Mouse (Mus musculus) embryo, embryonic 11.5 days (tissue): ENCODE data around the gene Ckmt1.
"Not testable (repeated sequence)": the region's sequence is repeated elsewhere in the genome, so short reads cannot be mapped to it uniquely, and the experiment has no call there.

Experiments
- DNase-seq: peaks from one replicate; pipeline ENCODE4 v3.0.0-alpha.2; 2012; ENCODE audit warnings: low read depth, low spot score

Ckmt1 gene

DNA sequence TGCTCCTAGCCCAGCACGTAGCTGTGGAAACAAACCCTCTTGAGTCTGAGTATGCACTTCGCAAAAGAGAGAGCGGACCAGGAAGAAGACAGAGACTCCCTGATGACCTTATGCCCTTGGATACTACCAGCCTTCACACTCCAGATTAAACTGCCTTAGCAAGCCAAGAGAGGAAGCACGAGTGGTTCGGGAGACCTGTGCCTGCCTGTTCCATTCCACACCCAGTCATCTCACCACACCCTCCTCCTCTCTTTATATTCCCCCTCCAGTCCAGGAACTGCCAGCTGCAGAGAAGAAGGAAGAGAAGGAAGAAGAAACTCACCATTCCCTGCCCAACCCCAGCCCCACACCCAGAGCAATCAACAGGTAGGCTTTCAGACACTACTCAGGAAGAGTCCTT is at the start of gene Ckmt1:
TSS of gene Ckmt1 (plus strand) at position 221 of the 400 bp plus-strand sequence.
- no peak for DNase-seq

DNA sequence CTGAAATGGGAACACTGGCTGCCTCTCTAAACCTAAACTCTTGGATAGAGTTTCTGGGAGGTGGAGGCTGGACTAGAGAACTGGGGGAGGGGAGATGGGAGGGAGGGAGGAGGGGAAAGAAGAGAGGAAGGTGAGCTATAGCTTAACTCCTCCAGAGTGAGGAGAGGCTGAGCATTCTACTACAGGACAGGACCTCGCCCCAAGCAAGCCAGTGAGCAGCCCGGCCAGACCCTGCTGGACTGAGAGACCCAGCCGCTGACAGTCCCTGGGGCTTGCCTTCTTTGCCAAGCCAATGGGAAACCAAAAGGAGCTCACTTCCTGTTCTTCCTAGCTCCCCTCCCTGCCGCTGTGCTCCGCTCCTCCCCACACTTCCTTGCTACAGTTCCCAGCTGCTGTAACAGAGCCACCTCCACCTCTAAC is 48.5 kb upstream of the Ckmt1 start:
- DNase-seq, result no peak

DNA sequence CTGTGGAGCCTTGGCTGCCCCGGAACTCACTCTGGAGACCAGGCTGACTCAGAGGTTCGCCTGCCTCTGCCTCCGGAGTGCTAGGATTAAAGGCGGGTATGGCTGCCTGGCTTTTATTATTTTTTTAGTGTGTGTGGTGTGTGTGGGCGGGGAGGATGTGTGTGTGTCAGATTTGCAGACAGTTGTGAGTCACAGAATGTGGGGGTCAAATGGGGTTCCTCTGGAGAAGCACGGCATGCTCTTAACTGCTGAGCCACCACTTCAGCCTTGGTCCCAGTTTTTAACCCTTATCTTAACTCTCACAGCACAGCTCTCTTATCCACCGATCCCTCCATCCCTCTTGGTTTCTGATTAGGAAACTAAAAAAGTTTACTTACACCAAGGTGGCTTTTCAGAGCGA is 41.2 kb upstream of the Ckmt1 start:
- no peak for DNase-seq

DNA sequence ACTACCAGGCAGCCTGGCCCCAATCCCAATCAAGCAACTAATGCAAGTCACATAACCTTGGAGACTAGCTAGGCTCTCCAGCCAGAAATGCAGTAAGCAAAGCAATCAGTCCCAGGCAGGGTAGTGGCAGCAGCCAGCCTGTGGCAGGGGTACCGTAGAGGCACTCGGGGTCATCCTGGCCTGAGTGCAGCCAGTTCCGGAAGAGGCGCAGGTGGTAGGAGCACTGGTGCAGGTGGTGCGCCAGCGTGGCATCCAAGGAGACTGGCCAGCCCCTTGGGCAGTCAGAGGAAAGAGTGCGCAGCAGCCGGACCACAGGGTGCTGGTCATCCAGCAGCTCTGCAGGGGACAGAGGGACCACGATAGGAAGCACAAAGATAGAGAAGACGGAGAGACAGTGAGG is 34.5 kb upstream of the Ckmt1 start:
- no peak for DNase-seq

DNA sequence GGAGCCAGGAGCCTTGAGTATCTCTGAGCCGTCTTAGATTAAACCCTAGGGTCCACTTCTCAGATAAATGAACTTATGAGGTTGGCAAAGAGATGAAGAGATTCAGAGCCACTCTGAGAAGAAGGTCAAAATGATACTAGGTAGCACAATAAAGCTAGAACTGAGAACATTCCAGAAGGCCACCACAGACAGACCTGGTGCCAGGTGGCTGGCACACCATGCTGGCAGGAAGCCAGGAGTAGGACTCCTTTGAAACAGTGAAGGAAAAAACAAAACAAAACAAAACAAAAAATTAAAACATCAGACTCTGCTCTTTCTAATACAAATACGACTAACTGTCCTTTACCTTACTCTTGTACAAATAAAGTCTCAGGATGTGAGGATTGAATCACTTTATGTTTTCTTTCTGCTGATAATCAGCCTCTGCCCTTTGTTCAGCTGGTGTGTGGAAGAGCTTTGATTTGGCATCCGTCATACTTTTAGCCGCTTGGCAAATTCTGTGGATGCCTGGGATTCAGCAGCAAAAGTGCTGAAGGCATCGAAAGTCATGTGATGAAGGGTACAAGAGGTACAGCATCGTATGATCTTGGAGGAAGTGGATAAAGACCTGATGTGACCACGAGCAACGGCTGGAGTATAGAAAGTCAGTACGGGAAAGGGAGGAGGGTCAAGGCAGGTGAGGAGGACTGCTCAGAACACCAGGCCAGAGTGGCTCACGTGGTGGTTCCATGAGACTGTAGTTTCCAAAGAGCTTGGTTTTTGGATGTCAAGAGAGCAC is 33.6 kb upstream of the Ckmt1 start:
- DNase-seq, result no peak

DNA sequence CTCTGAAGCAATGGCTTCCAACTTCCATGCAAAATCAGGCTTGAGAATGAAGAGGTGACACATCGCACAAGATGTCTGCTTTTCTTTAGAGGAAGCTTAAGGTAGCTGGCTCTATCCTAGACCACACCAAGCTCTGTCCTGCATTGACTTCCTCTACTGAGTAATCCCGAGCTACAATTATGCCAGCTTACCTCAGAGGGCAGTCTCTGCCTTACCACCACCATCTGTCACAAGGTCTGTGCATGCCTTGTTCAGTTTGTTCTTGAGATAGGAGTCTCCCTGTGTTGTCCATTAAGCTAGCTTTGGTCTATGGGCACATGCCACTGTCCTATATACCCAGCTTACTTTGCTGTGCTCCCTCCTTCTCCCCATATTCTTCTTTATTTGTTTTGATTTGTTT is 28.0 kb upstream of the Ckmt1 start:
- no peak for DNase-seq

DNA sequence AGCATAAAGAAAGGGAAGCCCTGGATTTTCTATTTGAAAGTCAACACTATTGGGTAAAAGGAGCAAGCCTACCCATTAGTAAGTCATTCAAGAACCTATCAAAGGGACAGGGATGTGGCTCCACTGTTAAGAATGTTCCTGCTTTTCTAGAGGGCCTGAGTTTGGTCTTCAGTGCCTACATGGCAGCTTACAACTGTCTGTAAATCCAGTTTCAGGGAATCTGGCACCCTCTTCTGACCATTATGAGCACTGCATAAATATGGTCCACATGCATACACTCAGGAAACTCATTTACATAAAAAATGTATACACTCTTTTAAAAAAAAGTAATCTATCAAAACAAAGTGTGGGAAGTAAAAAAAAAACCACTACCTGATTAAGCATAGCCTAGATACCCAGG is 18.5 kb upstream of the Ckmt1 start:
- no peak for DNase-seq

DNA sequence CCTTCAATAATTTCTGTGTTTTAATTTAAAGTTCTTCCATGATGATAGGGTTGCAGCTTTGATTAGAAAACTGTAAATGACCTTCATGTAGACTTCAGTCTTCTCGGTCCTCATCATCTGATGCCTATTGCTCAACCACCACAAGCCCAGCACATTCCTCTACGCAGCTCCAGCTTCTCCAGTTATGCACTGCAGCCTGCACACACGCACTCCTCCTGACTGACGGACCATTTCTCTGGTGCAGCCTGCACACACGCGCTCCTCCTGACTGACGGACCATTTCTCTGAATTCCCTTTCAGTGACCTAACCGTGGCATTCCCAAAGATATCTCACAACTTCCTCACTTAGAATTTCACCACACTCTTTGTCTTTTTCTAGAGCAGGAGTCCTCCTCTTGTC is 4.4 kb upstream of the Ckmt1 start:
- DNase-seq, result no peak

DNA sequence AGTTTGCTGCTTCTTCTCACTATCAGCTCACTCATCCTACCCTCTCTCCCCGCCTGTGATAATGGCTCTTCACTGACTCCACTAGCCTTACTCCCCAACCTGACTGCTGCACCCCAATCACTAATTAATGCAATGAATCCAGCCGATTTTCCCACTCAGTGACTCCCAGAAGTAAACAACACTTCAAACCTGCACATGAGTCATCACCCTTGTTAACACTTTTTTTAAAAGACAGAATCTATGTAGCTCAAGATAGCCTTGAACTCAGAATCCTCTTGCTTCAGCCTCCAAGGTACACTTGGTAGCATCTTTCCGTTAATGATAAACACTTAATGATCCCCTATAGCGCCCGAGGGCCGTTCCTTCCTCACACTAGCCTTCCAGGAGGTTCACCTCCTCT is 3.1 kb upstream of the Ckmt1 start:
- no peak for DNase-seq

DNA sequence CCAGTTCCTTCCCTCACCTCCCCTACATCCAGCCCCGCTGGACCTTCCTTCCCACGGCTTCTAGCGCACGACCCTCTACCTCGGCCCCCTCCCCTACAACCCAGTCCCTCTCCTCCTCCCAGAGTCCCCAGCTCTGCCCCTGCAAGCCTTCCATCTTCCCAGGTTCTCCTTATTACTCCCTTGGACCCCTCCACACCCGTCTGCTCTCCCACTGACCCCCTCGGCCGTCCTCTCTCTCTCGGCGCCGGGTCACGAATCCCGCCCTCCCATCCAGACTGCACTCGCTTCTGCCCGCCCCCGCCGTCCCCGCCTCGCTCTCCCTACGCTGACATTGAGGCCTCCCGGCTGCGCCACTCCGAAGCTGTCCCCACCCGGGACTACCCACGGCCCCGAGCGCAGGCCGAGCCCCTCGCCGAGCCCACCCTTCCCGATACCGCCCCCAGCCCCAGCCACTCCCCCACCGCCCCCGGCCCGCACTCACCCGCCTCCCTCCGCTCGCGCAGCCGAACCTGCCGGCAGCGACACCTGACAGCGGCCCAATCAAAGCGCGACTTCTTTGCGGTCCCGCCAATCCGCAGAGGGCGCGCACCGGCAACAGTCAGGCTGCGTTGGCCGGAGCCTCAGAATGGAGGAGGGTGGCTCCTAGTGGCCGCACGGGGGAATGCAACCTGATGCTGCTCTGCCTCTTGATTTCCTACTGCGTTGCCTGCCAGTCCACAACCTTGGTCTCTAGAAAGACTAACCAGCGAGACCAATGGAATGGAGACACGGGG is 2.5 kb upstream of the Ckmt1 start, which contains the start of gene Ppip5k1:
TSS of gene Ppip5k1 (minus strand) at position 577 of the 773 bp plus-strand sequence.
- DNase-seq, result peak; percentile 94

DNA sequence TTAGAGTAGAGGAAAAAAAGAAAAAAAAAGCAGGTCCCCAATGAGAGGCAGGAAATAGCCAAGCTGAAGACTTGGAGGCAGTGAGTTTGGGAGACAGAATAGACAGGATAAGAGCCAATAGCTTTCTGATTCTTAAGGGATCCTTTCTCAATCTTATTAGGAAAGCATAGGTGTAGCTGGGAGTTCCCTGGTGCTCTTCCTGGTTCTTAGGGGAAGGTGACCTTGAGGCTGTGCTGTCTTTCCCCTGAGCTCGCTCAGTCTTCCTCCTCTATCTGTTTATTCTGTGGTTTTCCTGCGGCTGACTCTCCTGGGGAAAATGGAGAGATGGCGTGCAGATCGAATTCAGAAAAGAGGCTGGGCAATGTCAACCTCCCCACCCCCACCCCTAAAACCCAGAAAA is 447 bp downstream of the Ckmt1 start:
- no peak for DNase-seq

DNA sequence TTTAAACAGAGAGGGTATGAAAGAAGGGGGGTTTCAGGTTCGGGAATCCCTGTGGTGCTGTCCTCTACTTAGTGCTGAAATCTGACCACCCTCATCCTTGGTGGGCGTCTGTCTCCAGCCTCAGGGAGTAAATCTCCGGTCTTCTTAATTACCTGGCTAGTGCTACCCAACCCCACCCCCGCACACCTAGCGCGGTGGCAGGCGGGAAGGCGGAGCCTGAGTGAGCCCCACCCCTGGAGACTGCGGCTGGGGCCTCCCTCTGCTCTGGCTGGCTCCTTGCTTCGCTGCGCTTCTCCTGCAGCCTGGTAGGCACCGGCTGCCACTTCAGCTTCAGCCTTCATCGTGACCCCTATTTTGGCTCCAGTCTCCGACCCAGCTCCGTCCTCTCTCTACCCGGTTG is 867 bp downstream of the Ckmt1 start:
- peak; percentile 34 for DNase-seq

DNA sequence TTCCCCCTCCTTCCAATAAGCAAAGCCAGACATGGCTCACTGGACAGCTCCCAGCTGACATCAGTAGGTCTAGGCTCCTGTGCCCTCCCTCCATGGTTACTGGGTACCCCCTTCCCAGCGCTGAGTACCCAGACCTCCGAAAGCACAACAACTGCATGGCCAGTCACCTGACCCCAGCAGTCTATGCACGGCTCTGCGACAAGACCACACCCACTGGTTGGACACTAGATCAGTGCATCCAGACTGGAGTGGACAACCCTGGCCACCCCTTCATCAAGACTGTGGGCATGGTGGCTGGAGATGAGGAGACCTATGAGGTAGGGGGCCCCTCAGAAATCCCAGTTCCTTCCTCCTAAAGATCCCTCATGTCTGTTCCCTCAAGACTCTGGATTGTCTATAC is 1.9 kb downstream of the Ckmt1 start:
- no peak for DNase-seq

DNA sequence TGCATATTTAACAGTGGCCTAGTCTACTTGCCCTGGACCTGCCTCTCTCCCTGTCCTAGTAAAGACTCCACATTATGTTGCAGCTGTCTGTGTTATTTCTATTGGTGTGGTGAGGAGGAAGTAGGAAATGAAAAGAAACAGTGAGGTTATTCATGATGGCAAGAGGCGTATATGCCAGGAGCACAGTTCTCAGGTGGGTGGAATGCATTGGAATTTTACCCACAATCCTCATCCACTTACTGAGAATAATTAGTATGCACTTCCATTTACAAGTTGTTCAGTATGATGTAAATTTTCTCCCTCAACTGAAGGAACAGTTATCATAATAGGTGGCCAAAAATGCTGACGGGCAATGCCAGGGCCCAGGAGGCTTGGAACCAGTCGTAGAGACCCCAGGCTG is 6.1 kb downstream of the Ckmt1 start:
- DNase-seq, result no peak

DNA sequence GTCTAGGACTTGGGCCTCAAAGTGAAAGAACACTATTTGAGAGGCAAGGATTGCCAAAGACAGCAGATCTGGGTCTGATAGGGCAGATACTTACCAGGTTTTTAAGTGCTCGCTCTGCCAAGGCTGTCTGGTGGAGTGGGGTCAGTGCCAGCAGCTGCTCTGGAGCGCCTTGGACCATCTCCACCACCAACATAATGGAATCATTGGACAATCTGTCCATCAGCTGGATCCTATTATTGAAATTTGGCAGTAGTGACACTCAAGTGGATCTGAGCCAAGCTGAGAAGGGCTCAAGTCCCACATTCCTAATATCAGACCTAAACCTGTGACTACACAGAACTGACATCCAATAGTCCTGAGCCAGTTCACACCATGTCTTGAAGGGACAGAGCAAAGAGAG is 11.3 kb downstream of the Ckmt1 start:
- DNase-seq, result no peak

DNA sequence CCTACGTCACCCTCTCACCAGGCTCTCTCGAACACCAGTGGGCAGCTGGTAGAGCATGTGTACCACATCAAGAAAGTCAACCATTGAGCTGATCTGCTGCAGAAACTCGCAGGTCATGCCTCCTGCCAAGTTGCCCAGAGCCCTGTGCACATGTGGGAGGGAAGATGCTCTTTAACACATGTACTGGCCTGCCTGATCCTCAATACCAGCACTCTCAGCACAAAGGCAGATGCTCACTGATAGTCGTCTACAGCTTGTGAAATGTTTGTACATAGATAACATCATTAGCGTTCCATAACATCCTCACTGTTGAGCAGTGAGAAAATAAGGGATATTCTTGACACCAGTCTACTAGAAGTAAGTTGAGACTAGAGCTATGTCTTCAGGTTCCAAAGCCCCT is 13.4 kb downstream of the Ckmt1 start:
- no peak for DNase-seq

DNA sequence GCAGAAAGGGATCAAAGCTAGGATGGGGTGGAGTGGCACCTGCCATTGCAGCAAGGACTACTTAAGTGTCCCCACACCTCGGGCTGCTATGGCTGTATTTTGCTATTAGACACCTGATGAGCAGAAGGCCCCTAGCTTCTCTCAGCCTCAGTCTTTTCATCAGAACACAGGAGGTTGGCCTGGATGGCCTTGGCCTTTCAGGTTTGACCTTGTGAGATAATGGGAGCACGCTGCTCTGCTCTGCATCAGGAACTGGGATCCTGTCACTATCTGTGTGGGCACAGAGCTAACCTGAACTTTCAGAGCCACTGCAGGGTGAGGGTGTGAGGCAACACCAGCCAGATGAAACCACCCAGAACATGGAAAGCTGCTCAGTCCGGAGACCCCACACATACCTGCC is 14.8 kb downstream of the Ckmt1 start:
- DNase-seq, result no peak

DNA sequence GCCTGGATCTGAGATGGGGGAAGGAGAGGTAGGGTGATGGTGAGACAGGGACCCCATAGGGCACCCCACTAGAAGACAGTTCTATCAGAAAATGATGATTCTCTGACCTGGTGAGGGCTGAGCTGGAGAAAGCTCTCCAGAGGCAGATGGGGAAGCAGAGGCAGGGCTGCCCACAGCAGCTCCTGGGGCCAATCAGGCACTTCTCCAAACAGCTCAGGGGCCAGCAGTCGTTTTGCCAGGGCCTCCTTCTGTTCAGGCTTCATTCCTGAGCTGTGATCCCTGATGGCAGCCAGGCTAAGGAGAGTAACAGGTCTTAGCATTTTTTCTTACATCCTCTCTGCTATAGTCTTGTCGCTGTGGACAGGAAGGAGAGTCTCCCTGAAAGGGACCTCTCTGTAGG is 17.3 kb downstream of the Ckmt1 start:
- DNase-seq, result no peak

DNA sequence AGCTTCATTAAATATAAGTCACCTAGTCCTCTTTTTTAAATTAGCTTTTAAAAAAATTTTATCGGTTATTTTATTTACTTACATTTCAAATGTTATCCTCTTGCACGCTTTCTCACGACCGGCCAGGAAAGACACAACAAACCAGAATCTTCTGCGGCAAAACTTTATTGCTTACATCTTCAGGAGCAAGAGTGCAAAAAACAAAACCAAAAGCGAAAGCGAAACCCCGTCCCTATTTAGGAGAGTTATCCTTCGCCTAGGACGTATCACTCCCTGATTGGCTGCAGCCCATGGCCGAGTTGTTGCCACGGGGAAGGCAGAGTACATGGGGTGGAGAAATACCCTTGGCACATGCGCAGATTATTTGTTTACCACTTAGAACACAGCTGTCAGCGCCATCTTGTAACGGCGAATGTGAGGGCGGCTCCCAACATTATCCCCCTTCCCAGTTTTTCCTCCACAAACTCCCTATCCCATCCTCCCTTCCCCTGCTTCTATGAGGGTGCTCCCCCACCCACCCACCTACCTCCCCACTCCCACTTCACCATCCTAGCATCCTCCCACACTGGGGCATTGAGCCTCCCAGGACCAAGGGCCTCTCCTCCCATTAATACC is 29.6 kb downstream of the Ckmt1 start, which contains the start of gene Strc:
TSS of gene Strc (minus strand) at position 208 of the 615 bp plus-strand sequence.
- not testable (repeated sequence) for DNase-seq

DNA sequence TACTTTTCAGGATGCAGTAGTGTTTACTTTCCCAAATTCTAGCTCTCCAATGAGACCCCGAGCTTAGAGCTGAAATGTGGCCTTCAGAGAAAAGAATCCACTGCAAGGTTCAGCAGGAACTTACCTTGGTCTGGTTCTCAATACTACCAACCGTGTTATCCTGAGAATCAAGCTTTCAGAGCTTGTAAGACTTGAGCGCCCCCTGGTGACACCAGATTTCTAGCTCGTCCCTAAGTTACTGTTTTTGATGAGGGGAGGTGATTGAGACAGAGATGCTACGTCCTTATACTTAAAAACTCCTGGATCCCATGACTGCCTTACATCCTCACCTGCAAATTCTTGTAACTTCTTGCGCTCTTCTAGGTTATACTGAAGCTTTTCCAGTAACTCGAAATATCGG is 39.1 kb downstream of the Ckmt1 start:
- DNase-seq, result peak; percentile 70

DNA sequence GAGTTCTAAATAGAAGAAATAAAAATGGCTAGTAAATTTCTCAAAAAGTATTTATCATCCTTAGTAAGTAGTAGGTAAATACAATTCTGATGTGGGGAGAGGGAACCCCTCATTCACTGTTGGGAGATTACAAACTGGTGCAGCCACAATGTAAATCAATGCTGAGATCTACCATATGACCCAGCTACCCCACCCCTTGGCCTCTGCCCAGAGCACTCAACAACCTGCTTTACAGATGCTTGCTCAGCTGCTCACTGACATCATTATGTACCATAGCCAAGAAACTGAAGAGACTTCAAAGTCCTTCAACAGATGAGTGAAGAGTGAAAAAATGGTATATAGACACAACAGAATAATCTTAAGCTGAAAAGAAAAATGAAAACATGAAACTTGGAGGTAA is 45.8 kb downstream of the Ckmt1 start:
- DNase-seq, result no peak

DNA sequence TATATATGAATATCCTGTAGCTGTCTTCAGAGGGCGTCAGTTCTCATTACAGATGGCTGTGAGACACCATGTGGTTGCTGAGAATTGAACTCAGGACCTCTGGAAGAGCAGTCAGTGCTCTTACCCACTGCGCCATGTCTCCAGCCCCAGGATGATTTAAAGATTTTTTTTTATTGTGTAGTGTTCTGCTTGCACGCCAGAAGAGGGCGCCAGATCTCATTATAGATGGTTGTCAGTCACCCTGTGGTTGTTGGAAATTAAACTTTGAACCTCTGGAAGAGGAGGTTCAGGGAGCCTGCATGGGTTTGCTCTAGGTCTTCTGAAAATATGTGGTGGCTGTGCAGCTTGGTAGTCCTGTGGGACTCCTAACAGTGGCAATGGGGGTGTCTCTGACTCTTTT is 50.6 kb downstream of the Ckmt1 start:
- DNase-seq, result peak; percentile 17
